Mouse (Mus musculus) hindbrain, embryonic 16.5 days (tissue): ENCODE measurements around the gene Gm21970. TPM values are rescaled to one million over a fixed set of nuclear protein-coding genes. Genes with fewer than 3 reads are reported as not detected.

Source experiments
- ATAC-seq: fragments of 200-750 bp; cut with Nextera tagmentation; 2 replicates; pipeline ENCODE4 v1.8.0; 2017; ENCODE audit warnings: moderate TSS enrichment, moderate library complexity
- H3K27ac ChIP-seq: fragments of 300-500 bp; sonication (generic); 2 replicates; pipeline ENCODE4 v1.5.1; 2014; ENCODE audit warnings: low read depth, mild to moderate bottlenecking, control low read depth, low read length, moderate library complexity
- H3K27me3 ChIP-seq: fragments of 300-500 bp; sonication (generic); replicated peaks from 2 replicates; pipeline ENCODE4 v1.6.1; 2014; ENCODE audit warnings: low read length; ENCODE audit not compliant: control insufficient read depth, insufficient read depth
- H3K36me3 ChIP-seq: fragments of 300-500 bp; sonication (generic); 2 replicates; pipeline ENCODE4 v1.6.1; 2014; ENCODE audit warnings: mild to moderate bottlenecking, low read length, moderate library complexity, mixed read lengths; ENCODE audit not compliant: control insufficient read depth, insufficient read depth
- H3K4me1 ChIP-seq: fragments of 300-500 bp; sonication (generic); 2 replicates; pipeline ENCODE4 v1.6.1; 2014; ENCODE audit warnings: low read depth, low read length; ENCODE audit not compliant: control insufficient read depth, insufficient read depth
- H3K4me2 ChIP-seq: fragments of 300-500 bp; sonication (generic); 2 replicates; pipeline ENCODE4 v1.6.1; 2014; ENCODE audit warnings: mild to moderate bottlenecking, low read length, control low read depth, moderate library complexity
- H3K4me3 ChIP-seq: fragments of 300-500 bp; sonication (generic); 2 replicates; pipeline ENCODE4 v1.5.1; 2014; ENCODE audit warnings: mild to moderate bottlenecking, low read length, control low read depth, moderate library complexity
- H3K9ac ChIP-seq: fragments of 300-500 bp; sonication (generic); 2 replicates; pipeline ENCODE4 v1.6.1; 2014; ENCODE audit warnings: low read depth, mild to moderate bottlenecking, control low read depth, low read length, moderate library complexity
- H3K9me3 ChIP-seq: fragments of 300-500 bp; sonication (generic); 2 replicates; pipeline ENCODE4 v1.6.1; 2014; ENCODE audit warnings: mild to moderate bottlenecking, low read length, moderate library complexity; ENCODE audit not compliant: control insufficient read depth
- WGBS: fragments of 180-500 bp; shearing (Covaris S2); extraction: QIAGEN DNeasy Blood & Tissue Kit; methylation state at CpG from one replicate; pipeline ENCODE4 v1.1.7; 2014; 5-methylcytosine and 5-hydroxymethylcytosine counted together
- polyA plus RNA-seq: library from polyadenylated mRNA; unstranded; fragments of >200 nt; fragmentation: Nextera tagmentation; extraction: Ambion mirVana; gene quantifications from 2 replicates; pipeline ENCODE4 v1.2.1, GENCODE M21; 2015

Gm21970 gene
- polyA plus RNA-seq, 1 experiment from 2014 or later: not detected

DNA sequence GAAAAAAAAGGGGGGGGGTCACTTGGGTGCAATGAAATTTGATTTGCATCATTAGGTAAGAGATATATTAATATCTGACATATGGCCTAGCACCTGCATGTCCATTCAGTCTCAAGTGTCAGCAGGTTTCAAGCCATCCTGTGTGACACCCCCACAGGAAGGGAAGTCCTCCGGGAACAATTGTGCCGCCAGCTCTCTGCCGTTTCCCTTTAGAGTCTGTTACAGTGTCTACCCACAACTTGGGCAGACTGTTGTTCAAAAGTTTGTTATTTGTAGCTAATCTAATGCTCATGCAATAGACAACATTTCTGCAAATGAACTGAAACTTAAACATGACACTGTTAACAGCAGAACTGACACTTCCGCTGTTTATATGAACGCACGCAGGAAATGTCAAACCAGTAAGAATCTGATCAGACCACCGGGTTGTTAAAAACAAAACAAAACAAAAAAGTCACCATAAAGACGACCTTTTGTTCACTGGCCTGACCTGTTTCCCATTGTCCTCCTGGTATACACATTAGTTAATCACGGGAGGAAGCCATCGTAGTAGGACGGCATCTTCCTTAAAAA is 69.6 kb downstream of the Gm21970 start:
- Histone ChIP-seq H3K27ac (no peak overlapping the region), H3K9me3 (no peaks in the 10 kb centered on the region), H3K4me3 (no peak overlapping the region), H3K36me3 (no peaks in the 10 kb centered on the region), H3K4me1 (peaks cover 18% of the 10 kb centered on the region), H3K4me2 (no peak overlapping the region), H3K9ac (no peak overlapping the region), H3K27me3 (no peaks in the 10 kb centered on the region)
- WGBS: 63% methylated on average over 11 of the region's 11 CpGs
- no peak for ATAC-seq

DNA sequence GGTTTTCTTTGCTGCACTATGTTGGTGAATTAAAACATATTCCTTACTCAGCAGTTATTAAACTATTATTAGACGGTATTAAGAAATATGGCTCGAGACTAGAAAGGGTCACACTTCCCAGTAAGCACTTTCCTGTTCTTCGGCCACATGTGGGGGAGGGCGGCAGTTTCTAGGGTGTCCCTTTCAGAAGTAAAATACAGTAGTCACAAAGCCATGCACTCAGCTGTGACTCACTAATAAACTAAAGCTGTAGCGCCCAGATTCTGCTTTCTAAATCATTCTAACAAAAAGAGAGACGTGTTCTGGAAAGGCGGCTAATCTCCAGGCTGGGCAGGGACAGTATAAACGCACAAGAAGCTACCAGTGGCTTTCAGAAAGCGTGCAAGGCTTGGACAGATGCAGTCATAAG is 70.3 kb downstream of the Gm21970 start:
- no peak overlapping the region for H3K4me2 ChIP-seq
- no peak overlapping the region for H3K9ac ChIP-seq
- no peak overlapping the region for H3K4me3 ChIP-seq
- H3K4me1 ChIP-seq: peaks cover 24% of the 10 kb centered on the region
- H3K27ac ChIP-seq: no peak overlapping the region
- WGBS: 61% methylated on average over 9 of the region's 9 CpGs
- no peak for ATAC-seq
- no peaks in the 10 kb centered on the region for H3K27me3 ChIP-seq
- no peaks in the 10 kb centered on the region for H3K36me3 ChIP-seq
- H3K9me3 ChIP-seq: no peaks in the 10 kb centered on the region

DNA sequence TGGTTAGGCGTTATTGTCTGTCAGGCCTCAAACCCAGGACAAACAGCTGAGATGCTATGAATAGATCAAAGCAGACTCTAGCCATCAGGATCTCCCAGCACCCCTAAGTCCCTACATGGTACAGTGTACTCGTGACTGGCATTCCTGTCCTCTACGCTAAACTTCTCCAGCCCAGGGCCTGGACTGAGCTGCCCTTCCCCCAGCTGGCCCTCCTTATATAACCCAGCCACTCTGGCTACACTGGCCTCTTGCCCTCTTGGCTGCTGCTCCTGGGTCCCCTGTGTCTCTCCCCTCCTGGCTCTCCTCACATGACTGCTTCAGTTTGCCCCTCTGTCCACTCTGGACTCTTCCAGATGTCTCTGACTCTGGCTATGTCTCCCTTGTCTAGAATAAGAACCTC is 71.1 kb downstream of the Gm21970 start:
- H3K36me3 ChIP-seq: no peaks in the 10 kb centered on the region
- no peak overlapping the region for H3K9ac ChIP-seq
- H3K4me3 ChIP-seq: no peak overlapping the region
- no peak overlapping the region for H3K4me2 ChIP-seq
- 75% methylated on average over 3 of the region's 3 CpGs for WGBS
- peaks cover 26% of the 10 kb centered on the region for H3K4me1 ChIP-seq
- ATAC-seq: no peak
- no peaks in the 10 kb centered on the region for H3K27me3 ChIP-seq
- H3K27ac ChIP-seq: no peak overlapping the region
- no peaks in the 10 kb centered on the region for H3K9me3 ChIP-seq

DNA sequence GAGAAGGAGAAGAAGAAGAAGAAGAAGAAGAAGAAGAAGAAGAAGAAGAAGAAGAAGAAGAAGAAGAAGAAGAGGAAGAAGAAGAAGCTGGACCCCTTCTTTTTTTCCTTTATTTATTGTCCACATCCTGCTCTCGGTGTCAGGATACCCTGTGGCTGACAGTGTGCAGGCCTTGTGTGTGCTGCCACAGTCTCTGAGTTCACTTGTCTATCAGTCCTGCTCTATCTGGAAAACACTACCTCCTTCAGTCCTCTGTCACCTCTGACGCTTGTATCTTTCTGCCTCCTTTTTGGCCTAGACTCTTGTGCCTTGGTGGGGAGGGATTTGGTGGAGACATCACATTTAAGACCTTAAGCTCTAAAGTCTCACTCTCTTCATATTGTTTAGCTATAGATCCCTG is 71.9 kb downstream of the Gm21970 start:
- Histone ChIP-seq H3K9ac (no peak overlapping the region), H3K4me2 (no peak overlapping the region), H3K4me1 (peaks cover 26% of the 10 kb centered on the region), H3K27ac (no peak overlapping the region), H3K4me3 (no peak overlapping the region), H3K27me3 (no peaks in the 10 kb centered on the region), H3K36me3 (no peaks in the 10 kb centered on the region), H3K9me3 (no peaks in the 10 kb centered on the region)
- ATAC-seq: no peak
- WGBS: 93% methylated on average over 2 of the region's 2 CpGs

DNA sequence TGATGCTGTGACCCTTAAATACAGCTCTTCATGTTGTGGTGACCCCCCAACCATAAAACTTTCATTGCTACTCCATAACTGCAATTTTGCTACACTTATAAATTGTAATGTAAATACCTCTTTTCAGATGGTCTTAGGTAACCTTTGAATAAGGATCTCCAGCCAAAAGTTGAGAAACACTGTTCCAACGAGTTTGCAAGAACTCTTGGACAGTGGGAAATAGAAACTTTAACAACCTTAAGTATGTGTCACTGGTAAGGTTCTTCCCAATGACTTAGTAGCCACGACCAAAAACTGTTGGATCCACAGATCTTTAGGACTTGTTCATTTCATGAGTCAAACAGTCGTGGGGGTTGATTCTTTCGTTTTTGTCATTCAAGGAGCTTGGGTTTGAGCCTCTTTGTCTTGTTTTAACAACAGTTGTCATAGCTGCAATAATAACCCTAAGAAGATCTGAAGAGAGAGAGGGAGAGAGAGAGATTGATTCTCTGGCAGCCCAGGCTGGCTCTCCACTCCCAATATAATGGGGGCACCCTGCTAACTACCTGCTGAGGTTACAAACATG is 72.4 kb downstream of the Gm21970 start:
- H3K36me3 ChIP-seq: no peaks in the 10 kb centered on the region
- H3K4me1 ChIP-seq: peaks cover 26% of the 10 kb centered on the region
- WGBS: 81% methylated on average over 4 of the region's 4 CpGs
- H3K27me3 ChIP-seq: no peaks in the 10 kb centered on the region
- H3K9ac ChIP-seq: peak overlapping the region; percentile 73
- peak overlapping the region; percentile 87 for H3K4me2 ChIP-seq
- ATAC-seq: no peak
- peak overlapping the region; percentile 62 for H3K4me3 ChIP-seq
- H3K9me3 ChIP-seq: no peaks in the 10 kb centered on the region
- peak overlapping the region; percentile 82 for H3K27ac ChIP-seq

DNA sequence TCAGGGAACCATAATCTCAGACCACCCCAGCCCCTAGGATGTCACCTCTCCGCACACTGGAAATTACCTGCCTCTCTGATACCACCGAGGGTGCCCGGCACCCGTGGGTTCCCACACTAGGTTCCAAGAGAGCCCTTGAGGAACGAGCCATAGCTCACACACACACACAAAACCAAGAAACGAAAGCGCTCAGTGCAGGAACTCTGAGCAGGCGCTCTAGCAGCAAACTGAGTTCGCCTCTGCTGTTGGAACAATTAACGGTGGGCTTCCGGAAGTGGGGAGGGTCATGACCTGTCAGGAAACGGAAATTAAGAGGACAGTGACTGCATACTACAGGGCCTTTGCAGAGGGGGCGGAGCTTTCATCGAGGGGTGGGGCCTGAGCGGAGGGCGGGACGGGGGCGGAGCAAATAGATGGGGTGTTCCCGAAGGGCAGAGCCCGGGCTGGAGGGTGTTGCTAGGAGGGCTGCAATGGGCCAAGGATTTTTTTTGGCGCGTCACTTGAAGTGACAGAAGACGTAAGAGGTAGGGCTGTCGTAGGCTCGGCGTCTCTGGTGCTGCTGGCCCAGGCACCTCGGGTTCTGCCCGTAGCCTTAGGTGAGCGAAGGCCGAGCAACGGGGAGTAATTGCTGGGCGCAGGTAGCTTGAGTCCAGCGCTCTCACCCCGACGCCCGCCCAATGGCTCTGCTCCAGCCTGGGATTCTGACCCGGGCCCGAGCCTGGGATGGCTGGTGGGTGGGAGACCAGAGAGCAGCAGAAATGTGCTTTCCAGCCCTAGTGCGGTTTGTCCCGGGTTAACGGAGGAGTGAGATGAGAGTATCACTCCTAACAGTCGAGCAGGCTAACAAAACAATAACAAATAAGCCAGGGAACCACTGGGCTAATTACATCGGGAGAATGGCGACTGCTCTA is 73.3 kb downstream of the Gm21970 start:
- Histone ChIP-seq H3K4me1 (peaks cover 20% of the 10 kb centered on the region), H3K9me3 (no peaks in the 10 kb centered on the region), H3K4me3 (peak overlapping the region; percentile 62), H3K36me3 (no peaks in the 10 kb centered on the region), H3K27me3 (no peaks in the 10 kb centered on the region), H3K27ac (peak overlapping the region; percentile 82), H3K4me2 (peak overlapping the region; percentile 87), H3K9ac (peak overlapping the region; percentile 73)
- WGBS: 1% methylated on average over 40 of the region's 44 CpGs
- peak; percentile 98 for ATAC-seq

DNA sequence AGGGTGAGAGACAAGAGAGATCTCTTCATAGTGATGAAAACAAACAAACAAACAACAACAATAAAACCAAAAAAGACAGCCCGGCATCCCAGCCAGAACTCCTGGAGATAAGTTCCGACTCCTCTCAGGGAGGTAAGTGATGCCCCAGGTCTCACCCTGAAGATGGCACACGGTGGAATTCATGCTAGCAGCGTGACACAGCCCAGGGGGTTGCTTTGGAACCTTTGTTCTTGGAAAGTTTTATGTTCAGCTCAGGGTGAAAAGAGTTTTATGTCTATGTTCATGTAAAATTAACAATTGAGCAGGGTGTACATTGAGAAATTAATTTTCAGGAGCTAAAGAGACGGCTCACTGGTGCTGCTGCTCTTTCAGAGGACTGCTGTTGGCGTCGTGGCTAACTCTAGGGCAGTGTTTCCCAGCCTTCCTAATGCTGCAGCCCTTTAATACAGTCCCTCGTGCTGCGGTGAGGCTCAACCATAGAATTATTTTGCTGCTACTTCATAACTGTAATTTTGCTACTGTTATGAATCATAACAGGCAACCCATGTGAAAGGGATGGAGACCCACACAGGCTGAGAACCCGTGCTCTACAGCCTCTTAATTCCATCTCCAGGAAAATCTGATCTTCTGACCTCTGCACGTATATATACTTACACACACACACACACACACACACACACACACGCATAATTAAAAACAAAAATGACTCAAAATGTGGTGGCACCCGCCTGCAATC is 74.2 kb downstream of the Gm21970 start:
- Histone ChIP-seq H3K4me2 (peak overlapping the region; percentile 87), H3K27me3 (no peaks in the 10 kb centered on the region), H3K27ac (no peak overlapping the region), H3K36me3 (no peaks in the 10 kb centered on the region), H3K9me3 (no peaks in the 10 kb centered on the region), H3K9ac (peak overlapping the region; percentile 73), H3K4me3 (peak overlapping the region; percentile 62), H3K4me1 (peaks cover 20% of the 10 kb centered on the region)
- 39% methylated on average over 13 of the region's 13 CpGs for WGBS
- ATAC-seq: no peak

- WGBS: 32% methylated on average over 6 of the region's 6 CpGs
- peak; percentile 21; the same call in 1 of the 2 replicates for ATAC-seq
- Histone ChIP-seq H3K27ac (no peak overlapping the region), H3K4me2 (peak overlapping the region; percentile 34), H3K4me3 (no peak overlapping the region), H3K36me3 (no peaks in the 10 kb centered on the region), H3K9me3 (no peaks in the 10 kb centered on the region), H3K9ac (no peak overlapping the region), H3K27me3 (no peaks in the 10 kb centered on the region), H3K4me1 (peaks cover 20% of the 10 kb centered on the region)
Observed at GRCm38 (mm10) chr16:91466566-91466965, 75.0 kb downstream of the Gm21970 start.
